Mouse (Mus musculus) hindbrain, embryonic 12.5 days (tissue): ENCODE data around the gene AI182371. TPM values are rescaled to one million over a fixed set of nuclear protein-coding genes. Genes with fewer than 3 reads are reported as not detected.

Source experiments
- ATAC-seq: fragments of 200-750 bp; cut with Nextera tagmentation; 2 replicates; pipeline ENCODE4 v1.8.0; 2017; ENCODE audit warnings: moderate TSS enrichment; ENCODE audit not compliant: low FRiP score
- H3K27ac ChIP-seq: fragments of 300-500 bp; sonication (generic); 2 replicates; pipeline ENCODE4 v1.5.1; 2016; ENCODE audit warnings: mild to moderate bottlenecking
- H3K27me3 ChIP-seq: fragments of 300-500 bp; sonication (generic); 2 replicates; pipeline ENCODE4 v1.6.1; 2016; ENCODE audit warnings: mild to moderate bottlenecking
- H3K36me3 ChIP-seq: fragments of 300-500 bp; sonication (generic); 2 replicates; pipeline ENCODE4 v1.6.1; 2016; ENCODE audit warnings: mild to moderate bottlenecking
- H3K4me1 ChIP-seq: fragments of 300-500 bp; sonication (generic); 2 replicates; pipeline ENCODE4 v1.6.1; 2016
- H3K4me2 ChIP-seq: fragments of 300-500 bp; sonication (generic); replicated peaks from 2 replicates; pipeline ENCODE4 v1.6.1; 2016; ENCODE audit warnings: mild to moderate bottlenecking
- H3K4me3 ChIP-seq: fragments of 300-500 bp; sonication (generic); 2 replicates; pipeline ENCODE4 v1.5.1; 2016; ENCODE audit warnings: mild to moderate bottlenecking
- H3K9ac ChIP-seq: fragments of 300-500 bp; sonication (generic); 2 replicates; pipeline ENCODE4 v1.6.1; 2016; ENCODE audit warnings: mild to moderate bottlenecking, moderate library complexity
- H3K9me3 ChIP-seq: fragments of 300-500 bp; sonication (generic); replicated peaks from 2 replicates; pipeline ENCODE4 v1.6.1; 2016; ENCODE audit warnings: mild to moderate bottlenecking
- WGBS: fragments of 180-500 bp; shearing (Covaris S2); methylation state at CpG from one replicate; pipeline ENCODE4 v1.1.7; 2016; 5-methylcytosine and 5-hydroxymethylcytosine counted together
- polyA plus RNA-seq: library from polyadenylated mRNA; unstranded; fragments of >200 nt; fragmentation: Nextera tagmentation; extraction: Ambion mirVana; gene quantifications from 2 replicates; pipeline ENCODE4 v1.2.1, GENCODE M21; 2016

The AI182371 gene
- polyA plus RNA-seq, result 0.31 and 0.36 TPM in 2 replicates

GRCm38 (mm10) chr2:35101443-35101842, at the start of gene AI182371:
AI182371 (minus strand) TSS chr2:35101543.
- Histone ChIP-seq H3K27me3 (no peaks in the 10 kb centered on the region), H3K4me3 (no peak within 1 kb of the TSS), H3K4me1 (no peaks in the 10 kb centered on the region), H3K9me3 (no peaks in the 10 kb centered on the region), H3K36me3 (no peaks in the 10 kb centered on the region), H3K27ac (no peak within 1 kb of the TSS), H3K9ac (no peak within 1 kb of the TSS), H3K4me2 (no peak within 1 kb of the TSS)
- ATAC-seq, result no peak
- WGBS, result 92% methylated on average over 3 of the region's 3 CpGs

- no peak for ATAC-seq
- H3K9me3 ChIP-seq, result no peaks in the 10 kb centered on the region
- H3K27ac ChIP-seq, result no peak overlapping the region
- no peak overlapping the region for H3K4me3 ChIP-seq
- no peaks in the 10 kb centered on the region for H3K27me3 ChIP-seq
- H3K9ac ChIP-seq, result no peak overlapping the region
- no peak overlapping the region for H3K4me2 ChIP-seq
- WGBS, result 94% methylated on average over 10 of the region's 10 CpGs
- peaks cover 88% of the 10 kb centered on the region for H3K36me3 ChIP-seq
- H3K4me1 ChIP-seq, result no peaks in the 10 kb centered on the region
Observed at GRCm38 (mm10) chr2:35148806-35149205, 47.5 kb upstream of the AI182371 start.

- Histone ChIP-seq H3K4me2 (no peak overlapping the region), H3K4me1 (no peaks in the 10 kb centered on the region), H3K4me3 (no peak overlapping the region), H3K9ac (no peak overlapping the region), H3K27me3 (no peaks in the 10 kb centered on the region), H3K27ac (no peak overlapping the region), H3K9me3 (no peaks in the 10 kb centered on the region), H3K36me3 (peaks cover 84% of the 10 kb centered on the region)
- ATAC-seq, result no peak
- WGBS, result 98% methylated on average over 3 of the region's 3 CpGs
Observed at GRCm38 (mm10) chr2:35141673-35142072, 40.3 kb upstream of the AI182371 start.

GRCm38 (mm10) chr2:35138576-35138975, 37.2 kb upstream of the AI182371 start:
- no peaks in the 10 kb centered on the region for H3K4me1 ChIP-seq
- H3K9me3 ChIP-seq, result no peaks in the 10 kb centered on the region
- H3K27me3 ChIP-seq, result no peaks in the 10 kb centered on the region
- H3K9ac ChIP-seq, result no peak overlapping the region
- H3K4me2 ChIP-seq, result no peak overlapping the region
- no peak overlapping the region for H3K27ac ChIP-seq
- ATAC-seq, result no peak
- no peak overlapping the region for H3K4me3 ChIP-seq
- WGBS, result 94% methylated on average over 1 of the region's 1 CpGs
- peaks cover 66% of the 10 kb centered on the region for H3K36me3 ChIP-seq

GRCm38 (mm10) chr2:35133891-35134290, 32.5 kb upstream of the AI182371 start:
- no peak overlapping the region for H3K27ac ChIP-seq
- H3K36me3 ChIP-seq, result peaks cover 29% of the 10 kb centered on the region
- no peak overlapping the region for H3K9ac ChIP-seq
- no peak overlapping the region for H3K4me3 ChIP-seq
- WGBS, result 87% methylated on average over 5 of the region's 5 CpGs
- peaks cover 9% of the 10 kb centered on the region for H3K4me1 ChIP-seq
- H3K9me3 ChIP-seq, result no peaks in the 10 kb centered on the region
- no peak overlapping the region for H3K4me2 ChIP-seq
- ATAC-seq, result no peak
- H3K27me3 ChIP-seq, result no peaks in the 10 kb centered on the region

- peaks cover 25% of the 10 kb centered on the region for H3K36me3 ChIP-seq
- WGBS, result 13% methylated on average over 5 of the region's 5 CpGs
- H3K4me3 ChIP-seq, result peak overlapping the region; percentile 38
- no peak overlapping the region for H3K27ac ChIP-seq
- peaks cover 9% of the 10 kb centered on the region for H3K4me1 ChIP-seq
- no peaks in the 10 kb centered on the region for H3K27me3 ChIP-seq
- H3K4me2 ChIP-seq, result peak overlapping the region; percentile 56
- peak overlapping the region; percentile 45 for H3K9ac ChIP-seq
- no peak for ATAC-seq
- no peaks in the 10 kb centered on the region for H3K9me3 ChIP-seq
Observed at GRCm38 (mm10) chr2:35132662-35133055, 31.3 kb upstream of the AI182371 start.

GRCm38 (mm10) chr2:35131991-35132661, 30.8 kb upstream of the AI182371 start:
- under 1% methylated on average over 21 of the region's 21 CpGs for WGBS
- peaks cover 23% of the 10 kb centered on the region for H3K36me3 ChIP-seq
- H3K9ac ChIP-seq, result peak overlapping the region; percentile 45; the same call in 1 of the 2 replicates
- H3K4me1 ChIP-seq, result peaks cover 9% of the 10 kb centered on the region
- peak overlapping the region; percentile 56 for H3K4me2 ChIP-seq
- peak overlapping the region; percentile 44 for H3K27ac ChIP-seq
- H3K4me3 ChIP-seq, result peak overlapping the region; percentile 38
- no peaks in the 10 kb centered on the region for H3K27me3 ChIP-seq
- ATAC-seq, result peak; percentile 96
- H3K9me3 ChIP-seq, result no peaks in the 10 kb centered on the region

- peak overlapping the region; percentile 38; the same call in 1 of the 2 replicates for H3K4me3 ChIP-seq
- no peak overlapping the region for H3K9ac ChIP-seq
- H3K27me3 ChIP-seq, result no peaks in the 10 kb centered on the region
- H3K4me2 ChIP-seq, result peak overlapping the region; percentile 56
- H3K36me3 ChIP-seq, result peaks cover 20% of the 10 kb centered on the region; the same call in 1 of the 2 replicates
- H3K4me1 ChIP-seq, result peaks cover 9% of the 10 kb centered on the region
- 0 out of 2 replicates have a peak, but pooled peaks have one; percentile 38 for ATAC-seq
- H3K9me3 ChIP-seq, result no peaks in the 10 kb centered on the region
- peak overlapping the region; percentile 57 for H3K27ac ChIP-seq
Observed at GRCm38 (mm10) chr2:35131491-35131890, 30.1 kb upstream of the AI182371 start.

- no peak overlapping the region for H3K4me2 ChIP-seq
- no peak for ATAC-seq
- no peak overlapping the region for H3K4me3 ChIP-seq
- no peak overlapping the region for H3K9ac ChIP-seq
- WGBS, result 69% methylated on average over 7 of the region's 7 CpGs
- peaks cover 29% of the 10 kb centered on the region for H3K36me3 ChIP-seq
- H3K4me1 ChIP-seq, result no peaks in the 10 kb centered on the region
- H3K27me3 ChIP-seq, result no peaks in the 10 kb centered on the region
- H3K27ac ChIP-seq, result no peak overlapping the region
- no peaks in the 10 kb centered on the region for H3K9me3 ChIP-seq
Observed at GRCm38 (mm10) chr2:35124716-35125115, 23.4 kb upstream of the AI182371 start.

GRCm38 (mm10) chr2:35110521-35110920, 9.2 kb upstream of the AI182371 start:
- no peak overlapping the region for H3K9ac ChIP-seq
- no peak overlapping the region for H3K4me3 ChIP-seq
- H3K9me3 ChIP-seq, result no peaks in the 10 kb centered on the region
- peaks cover 4% of the 10 kb centered on the region; the same call in 1 of the 2 replicates for H3K36me3 ChIP-seq
- H3K4me1 ChIP-seq, result peaks cover 4% of the 10 kb centered on the region; the same call in 1 of the 2 replicates
- no peaks in the 10 kb centered on the region for H3K27me3 ChIP-seq
- H3K4me2 ChIP-seq, result no peak overlapping the region; the same call in 1 of the 2 replicates
- H3K27ac ChIP-seq, result no peak overlapping the region
- WGBS, result 81% methylated on average over 2 of the region's 2 CpGs
- no peak for ATAC-seq

- Histone ChIP-seq H3K9ac (peak overlapping the region; percentile 78), H3K9me3 (no peaks in the 10 kb centered on the region)
Observed at GRCm38 (mm10) chr2:35109924-35110304, 8.6 kb upstream of the AI182371 start.

GRCm38 (mm10) chr2:35109141-35109923, 8.0 kb upstream of the AI182371 start, which contains the start of gene Cntrl:
Cntrl (plus strand) TSS chr2:35109492.
- Histone ChIP-seq H3K27me3 (no peaks in the 10 kb centered on the region), H3K9me3 (no peaks in the 10 kb centered on the region), H3K4me1 (peaks cover 4% of the 10 kb centered on the region; the same call in 1 of the 2 replicates), H3K4me2 (peak within 1 kb of the TSS; percentile 59), H3K36me3 (no peaks in the 10 kb centered on the region; the same call in 1 of the 2 replicates), H3K27ac (peak within 1 kb of the TSS; percentile 87), H3K4me3 (peak within 1 kb of the TSS; percentile 67), H3K9ac (peak within 1 kb of the TSS; percentile 78)
- peak; percentile 97 for ATAC-seq
- under 1% methylated on average over 61 of the region's 62 CpGs for WGBS

More at GRCm38 (mm10) chr2:35109924-35110304, 8.6 kb upstream of the AI182371 start:
- ATAC-seq, result no peak
- WGBS, result 2% methylated on average over 13 of the region's 13 CpGs
- peak overlapping the region; percentile 59 for H3K4me2 ChIP-seq
- no peaks in the 10 kb centered on the region; the same call in 1 of the 2 replicates for H3K36me3 ChIP-seq
- H3K4me1 ChIP-seq, result peaks cover 4% of the 10 kb centered on the region; the same call in 1 of the 2 replicates
- peak overlapping the region; percentile 67 for H3K4me3 ChIP-seq
- peak overlapping the region; percentile 87; the same call in 1 of the 2 replicates for H3K27ac ChIP-seq
- no peaks in the 10 kb centered on the region for H3K27me3 ChIP-seq
